Mouse (Mus musculus) myocyte (in vitro differentiated cells): ENCODE results near the gene Hist2h2be. TPM values are rescaled to one million over a fixed set of nuclear protein-coding genes. Genes with fewer than 3 reads are reported as not detected.

Source experiments
- H3K27me3 ChIP-seq: one replicate; pipeline ENCODE4 v1.6.1; 2011; ENCODE audit not compliant: control insufficient read depth, insufficient read depth, insufficient read length
- H3K36me3 ChIP-seq: one replicate; pipeline ENCODE4 v1.6.1; 2011; ENCODE audit not compliant: control insufficient read depth, insufficient read depth
- H3K4me2 ChIP-seq: one replicate; pipeline ENCODE4 v1.6.1; 2011; ENCODE audit warnings: low read depth, control low read depth
- H3K4me3 ChIP-seq: one replicate; pipeline ENCODE4 v1.5.1; 2011; ENCODE audit warnings: mild to moderate bottlenecking, control low read depth, moderate library complexity
- H3K79me2 ChIP-seq: one replicate; pipeline ENCODE4 v1.6.1; 2011; ENCODE audit not compliant: control insufficient read depth, insufficient read depth
- H3ac ChIP-seq: one replicate; pipeline ENCODE4 v1.6.1; 2011; ENCODE audit not compliant: control insufficient read depth, insufficient read length
- CEBPB ChIP-seq: IDR thresholded peaks from 2 replicates; pipeline ENCODE4 v1.6.1; 2011; ENCODE audit warnings: mild to moderate bottlenecking, moderate library complexity; ENCODE audit not compliant: poor library complexity, insufficient read depth, severe bottlenecking
- E2F4 ChIP-seq: IDR thresholded peaks from one replicate; pipeline ENCODE4 v1.6.1; 2011; ENCODE audit warnings: mild to moderate bottlenecking, control low read depth, moderate library complexity; ENCODE audit not compliant: insufficient read depth
- MAX ChIP-seq: IDR thresholded peaks from one replicate; pipeline ENCODE4 v1.6.1; 2011; ENCODE audit warnings: low read depth, mild to moderate bottlenecking, control low read depth
- MYOD1 ChIP-seq, 3 experiments: IDR thresholded peaks; one replicate each; pipeline ENCODE4 v1.6.1; 2011; ENCODE audit warnings: control low read depth in 2 of 3, low read depth in 2 of 3, mild to moderate bottlenecking in 2 of 3, moderate library complexity in 1 of 3; ENCODE audit not compliant: insufficient read length in 2 of 3, control insufficient read depth in 1 of 3
- MYOG ChIP-seq, 3 experiments: IDR thresholded peaks; one replicate each; pipeline ENCODE4 v1.6.1; 2011; ENCODE audit warnings: control low read depth in 2 of 3, low read depth in 2 of 3, mild to moderate bottlenecking in 2 of 3; ENCODE audit not compliant: insufficient read length in 2 of 3, control insufficient read depth in 1 of 3, insufficient read depth in 1 of 3
- POLR2A ChIP-seq: IDR thresholded peaks from one replicate; pipeline ENCODE4 v1.6.1; 2011; ENCODE audit warnings: low read depth, mild to moderate bottlenecking, control low read depth, moderate library complexity; ENCODE audit not compliant: insufficient read length
- POLR2AphosphoS2 ChIP-seq: IDR thresholded peaks from one replicate; pipeline ENCODE4 v1.6.1; 2011; ENCODE audit warnings: low read depth, control low read depth; ENCODE audit not compliant: insufficient read length
- REST ChIP-seq: IDR thresholded peaks from one replicate; pipeline ENCODE4 v1.6.1; 2011; ENCODE audit warnings: mild to moderate bottlenecking, control low read depth, moderate library complexity; ENCODE audit not compliant: insufficient read depth, insufficient read length
- SRF ChIP-seq: IDR thresholded peaks from one replicate; pipeline ENCODE4 v1.6.1; 2011; ENCODE audit warnings: low read depth; ENCODE audit not compliant: control insufficient read depth, insufficient read length
- TCF12 ChIP-seq: IDR thresholded peaks from one replicate; pipeline ENCODE4 v1.6.1; 2011; ENCODE audit warnings: mild to moderate bottlenecking, control low read depth; ENCODE audit not compliant: poor library complexity, insufficient read depth, severe bottlenecking
- TCF3 ChIP-seq: IDR thresholded peaks from one replicate; pipeline ENCODE4 v1.6.1; 2011; ENCODE audit warnings: low read depth, control low read depth; ENCODE audit not compliant: insufficient read length
- USF1 ChIP-seq: IDR thresholded peaks from one replicate; pipeline ENCODE4 v1.6.1; 2011; ENCODE audit warnings: low read depth, mild to moderate bottlenecking, control low read depth, moderate library complexity
- polyA plus RNA-seq: library from polyadenylated mRNA; unstranded; fragments of >200 nt; fragmentation: generic; extraction: Trizol; gene quantifications from one replicate; pipeline ENCODE4 v1.2.1, GENCODE M21; 2012; ENCODE audit warnings: missing spikeins

Gene Hist2h2be
- polyA plus RNA-seq, 1 experiment, result 2.2 TPM

DNA sequence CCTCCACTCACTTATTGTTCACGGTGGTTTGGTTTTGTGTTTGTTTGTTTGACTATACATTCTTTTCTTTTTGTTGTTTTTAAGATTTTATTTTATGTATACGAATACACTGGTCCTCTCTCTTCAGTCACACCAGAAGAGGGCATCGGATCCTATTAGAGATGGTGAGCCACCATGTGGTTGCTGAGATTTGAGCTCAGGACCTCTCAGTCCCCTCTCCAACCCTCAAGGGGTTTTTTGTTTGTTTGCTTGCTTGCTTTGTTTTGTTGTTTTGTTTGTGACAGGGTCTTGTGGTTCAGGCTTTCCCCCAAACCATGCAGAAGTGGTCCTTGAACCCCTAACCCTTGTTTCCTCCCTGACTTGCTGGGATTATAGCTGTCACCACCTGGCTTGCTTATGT is 40.7 kb downstream of the Hist2h2be start:
- Histone ChIP-seq H3K79me2 (no peaks in the 10 kb centered on the region), H3K36me3 (no peaks in the 10 kb centered on the region), H3K4me2 (peak overlapping the region; percentile 87), H3K27me3 (no peaks in the 10 kb centered on the region), H3K4me3 (peak overlapping the region; percentile 47), H3ac (no peak overlapping the region)
- no peak for TF ChIP-seq TCF3
- TF ChIP-seq SRF, result no peak
- no peak for TF ChIP-seq E2F4
- TF ChIP-seq MYOD1 (IDR thresholded peaks at IDR 0.05; ENCODE audit: control insufficient read depth in 1 of 3, insufficient read length in 2 of 3, low read depth in 2 of 3), result no peak
- TF ChIP-seq CEBPB, result no peak
- no peak for TF ChIP-seq POLR2A
- no peak for TF ChIP-seq MAX
- no peak for TF ChIP-seq MYOG (IDR thresholded peaks at IDR 0.05; ENCODE audit: control insufficient read depth in 1 of 3, insufficient read depth in 1 of 3, insufficient read length in 2 of 3, low read depth in 2 of 3)
- TF ChIP-seq REST, result no peak
- TF ChIP-seq TCF12, result no peak
- no peak for TF ChIP-seq USF1
- TF ChIP-seq POLR2AphosphoS2, result no peak

DNA sequence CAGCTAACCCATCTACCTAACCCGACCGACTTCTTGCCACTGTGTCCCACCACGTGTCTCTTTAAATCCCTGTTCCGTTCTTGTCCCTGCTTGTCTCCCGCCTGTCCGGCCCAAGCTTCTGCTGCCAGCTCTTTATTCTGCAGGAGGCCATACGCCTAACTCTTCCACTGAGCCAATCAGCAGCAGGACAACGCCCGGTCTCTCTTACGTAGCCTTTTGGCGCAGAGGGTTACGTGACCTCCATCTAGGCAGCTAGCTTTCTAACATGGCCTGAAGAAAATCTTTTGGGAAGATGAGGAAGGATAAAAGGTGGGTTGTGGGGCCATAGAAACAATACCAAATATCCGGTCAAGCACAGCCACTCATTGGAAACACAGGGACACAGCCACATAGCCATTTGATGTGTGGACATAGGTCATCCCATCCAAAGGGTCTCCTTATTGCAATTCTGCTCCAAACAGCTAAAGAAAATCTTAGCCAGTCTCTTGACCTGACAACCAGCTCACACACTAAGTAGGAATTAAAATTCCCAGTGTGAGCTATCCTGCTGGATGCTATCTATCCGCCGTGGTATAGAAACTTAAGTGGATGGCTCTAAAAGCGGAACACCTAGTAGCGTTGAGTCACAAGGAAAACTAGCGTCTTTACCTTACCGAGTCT is 41.4 kb downstream of the Hist2h2be start:
- H3K4me2 ChIP-seq, result peak overlapping the region; percentile 87
- TF ChIP-seq SRF, result no peak
- TF ChIP-seq POLR2A, result peak; percentile 65
- peak; percentile 82 for TF ChIP-seq POLR2AphosphoS2
- no peaks in the 10 kb centered on the region for H3K27me3 ChIP-seq
- no peaks in the 10 kb centered on the region for H3K79me2 ChIP-seq
- H3ac ChIP-seq, result peak overlapping the region; percentile 62
- H3K4me3 ChIP-seq, result peak overlapping the region; percentile 47
- no peaks in the 10 kb centered on the region for H3K36me3 ChIP-seq

DNA sequence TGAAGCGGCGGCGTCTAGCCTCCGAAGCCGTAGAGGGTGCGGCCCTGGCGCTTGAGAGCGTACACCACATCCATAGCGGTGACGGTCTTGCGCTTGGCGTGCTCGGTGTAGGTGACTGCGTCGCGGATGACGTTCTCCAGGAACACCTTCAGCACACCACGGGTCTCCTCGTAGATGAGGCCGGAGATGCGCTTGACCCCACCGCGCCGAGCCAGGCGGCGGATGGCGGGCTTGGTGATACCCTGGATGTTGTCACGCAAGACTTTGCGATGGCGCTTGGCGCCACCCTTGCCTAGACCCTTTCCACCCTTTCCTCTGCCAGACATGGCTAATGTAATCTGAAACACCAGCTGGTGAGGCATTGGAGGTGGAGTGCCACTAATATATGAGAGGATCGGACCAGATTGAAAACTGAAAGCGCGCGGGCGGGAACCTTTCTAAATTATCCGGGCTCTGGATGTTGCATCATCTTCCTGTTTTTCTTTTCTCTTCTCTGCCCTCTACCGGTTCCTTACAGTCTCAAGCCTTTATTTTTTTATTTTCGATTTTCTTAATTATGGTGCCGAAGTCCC is 42.1 kb downstream of the Hist2h2be start, which contains the start of gene Hist2h4:
TSS of gene Hist2h4 (minus strand) at position 333 of the 572 bp plus-strand sequence.
- Histone ChIP-seq H3K4me2 (peak within 1 kb of the TSS; percentile 87), H3K36me3 (no peaks in the 10 kb centered on the region), H3K4me3 (peak within 1 kb of the TSS; percentile 47), H3ac (peak within 1 kb of the TSS; percentile 62), H3K27me3 (no peaks in the 10 kb centered on the region), H3K79me2 (no peaks in the 10 kb centered on the region)
- TF ChIP-seq USF1 (no peak), MYOD1 (IDR thresholded peaks at IDR 0.05; ENCODE audit: control insufficient read depth in 1 of 3, insufficient read length in 2 of 3, low read depth in 2 of 3) (peak in 2 of 3 experiments; percentile 32 to 38), TCF12 (no peak), TCF3 (no peak), CEBPB (peak; percentile 96), POLR2AphosphoS2 (peak; percentile 100), E2F4 (peak; percentile 93), MYOG (IDR thresholded peaks at IDR 0.05; ENCODE audit: control insufficient read depth in 1 of 3, insufficient read depth in 1 of 3, insufficient read length in 2 of 3, low read depth in 2 of 3) (peak; percentile 19 to 43 (median 37)), SRF (peak; percentile 42), REST (peak; percentile 26), POLR2A (peak; percentile 94), MAX (no peak)

GRCm38 (mm10) chr3:96263558-96264403 is 42.9 kb downstream of the Hist2h2be start:
- Histone ChIP-seq H3ac (peak overlapping the region; percentile 62), H3K79me2 (no peaks in the 10 kb centered on the region), H3K4me3 (peak overlapping the region; percentile 47), H3K27me3 (no peaks in the 10 kb centered on the region), H3K4me2 (peak overlapping the region; percentile 85), H3K36me3 (no peaks in the 10 kb centered on the region)
- TF ChIP-seq TCF3 (no peak), E2F4 (no peak), POLR2A (no peak), CEBPB (no peak), MYOD1 (IDR thresholded peaks at IDR 0.05; ENCODE audit: control insufficient read depth in 1 of 3, insufficient read length in 2 of 3, low read depth in 2 of 3) (no peak), SRF (no peak), POLR2AphosphoS2 (no peak), TCF12 (no peak), MAX (no peak), REST (no peak), MYOG (IDR thresholded peaks at IDR 0.05; ENCODE audit: control insufficient read depth in 1 of 3, insufficient read depth in 1 of 3, insufficient read length in 2 of 3, low read depth in 2 of 3) (no peak), USF1 (no peak)
